Mouse (Mus musculus) B cell, adult 62 days (primary cell): ENCODE data around the gene Flrt3. TPM values are rescaled to one million over a fixed set of nuclear protein-coding genes. Genes with fewer than 3 reads are reported as not detected.

Experiments
- total RNA-seq: library from RNA; stranded (reverse); gene quantifications from 4 replicates; pipeline ENCODE4 v1.2.4, GENCODE M21; 2023

The Flrt3 gene
- not detected in 4 replicates for total RNA-seq

DNA sequence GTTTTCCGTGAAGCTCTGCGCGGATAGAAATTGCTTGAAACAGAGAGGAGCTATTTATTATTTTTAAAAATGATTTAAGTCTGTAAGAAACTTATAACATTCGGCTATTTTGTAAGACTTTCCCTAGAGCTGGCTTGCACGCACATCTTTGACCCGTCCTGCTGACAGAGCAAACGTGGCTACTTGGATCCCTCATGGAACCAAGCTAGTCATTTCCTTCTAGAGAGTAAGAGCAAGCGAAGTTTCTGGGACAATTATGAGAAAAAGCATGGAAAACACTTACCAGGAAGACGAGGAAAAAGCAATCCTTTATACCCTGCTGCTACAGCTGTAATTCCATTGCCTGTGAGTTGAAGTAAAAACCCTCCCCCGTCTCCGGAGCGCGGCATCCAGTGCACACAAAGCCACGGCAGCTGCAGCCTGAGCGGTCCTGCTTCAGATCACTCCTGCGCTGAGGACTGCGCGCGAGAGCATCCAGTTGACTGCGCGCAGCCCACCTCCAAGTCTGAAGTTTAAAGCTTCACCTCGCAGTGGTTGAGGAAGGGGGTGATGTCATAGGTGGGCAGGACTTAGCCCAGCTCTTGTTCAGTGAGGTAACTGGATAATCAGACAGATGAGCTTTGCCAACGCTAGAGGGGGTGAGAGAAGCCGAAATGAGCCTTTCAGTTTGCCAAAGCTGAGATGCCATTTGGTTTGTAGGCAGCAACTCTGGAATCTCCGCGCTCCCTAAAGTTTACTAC is at the start of gene Flrt3:
Gene Flrt3, minus strand, starts transcription at position 507 of the 740 bp plus-strand sequence.

